Mouse (Mus musculus) myocyte (in vitro differentiated cells): ENCODE measurements around the gene Itga6.

Source experiments
- CEBPB ChIP-seq: IDR thresholded peaks from 2 replicates; pipeline ENCODE4 v1.6.1; 2011; ENCODE audit warnings: mild to moderate bottlenecking, moderate library complexity; ENCODE audit not compliant: poor library complexity, insufficient read depth, severe bottlenecking
- E2F4 ChIP-seq: IDR thresholded peaks from one replicate; pipeline ENCODE4 v1.6.1; 2011; ENCODE audit warnings: mild to moderate bottlenecking, control low read depth, moderate library complexity; ENCODE audit not compliant: insufficient read depth
- MAX ChIP-seq: IDR thresholded peaks from one replicate; pipeline ENCODE4 v1.6.1; 2011; ENCODE audit warnings: low read depth, mild to moderate bottlenecking, control low read depth
- MYOD1 ChIP-seq, 3 experiments: IDR thresholded peaks; one replicate each; pipeline ENCODE4 v1.6.1; 2011; ENCODE audit warnings: control low read depth in 2 of 3, low read depth in 2 of 3, mild to moderate bottlenecking in 2 of 3, moderate library complexity in 1 of 3; ENCODE audit not compliant: insufficient read length in 2 of 3, control insufficient read depth in 1 of 3
- MYOG ChIP-seq, 3 experiments: IDR thresholded peaks; one replicate each; pipeline ENCODE4 v1.6.1; 2011; ENCODE audit warnings: control low read depth in 2 of 3, low read depth in 2 of 3, mild to moderate bottlenecking in 2 of 3; ENCODE audit not compliant: insufficient read length in 2 of 3, control insufficient read depth in 1 of 3, insufficient read depth in 1 of 3
- POLR2A ChIP-seq: IDR thresholded peaks from one replicate; pipeline ENCODE4 v1.6.1; 2011; ENCODE audit warnings: low read depth, mild to moderate bottlenecking, control low read depth, moderate library complexity; ENCODE audit not compliant: insufficient read length
- POLR2AphosphoS2 ChIP-seq: IDR thresholded peaks from one replicate; pipeline ENCODE4 v1.6.1; 2011; ENCODE audit warnings: low read depth, control low read depth; ENCODE audit not compliant: insufficient read length
- REST ChIP-seq: IDR thresholded peaks from one replicate; pipeline ENCODE4 v1.6.1; 2011; ENCODE audit warnings: mild to moderate bottlenecking, control low read depth, moderate library complexity; ENCODE audit not compliant: insufficient read depth, insufficient read length
- SRF ChIP-seq: IDR thresholded peaks from one replicate; pipeline ENCODE4 v1.6.1; 2011; ENCODE audit warnings: low read depth; ENCODE audit not compliant: control insufficient read depth, insufficient read length
- TCF12 ChIP-seq: IDR thresholded peaks from one replicate; pipeline ENCODE4 v1.6.1; 2011; ENCODE audit warnings: mild to moderate bottlenecking, control low read depth; ENCODE audit not compliant: poor library complexity, insufficient read depth, severe bottlenecking
- USF1 ChIP-seq: IDR thresholded peaks from one replicate; pipeline ENCODE4 v1.6.1; 2011; ENCODE audit warnings: low read depth, mild to moderate bottlenecking, control low read depth, moderate library complexity

DNA sequence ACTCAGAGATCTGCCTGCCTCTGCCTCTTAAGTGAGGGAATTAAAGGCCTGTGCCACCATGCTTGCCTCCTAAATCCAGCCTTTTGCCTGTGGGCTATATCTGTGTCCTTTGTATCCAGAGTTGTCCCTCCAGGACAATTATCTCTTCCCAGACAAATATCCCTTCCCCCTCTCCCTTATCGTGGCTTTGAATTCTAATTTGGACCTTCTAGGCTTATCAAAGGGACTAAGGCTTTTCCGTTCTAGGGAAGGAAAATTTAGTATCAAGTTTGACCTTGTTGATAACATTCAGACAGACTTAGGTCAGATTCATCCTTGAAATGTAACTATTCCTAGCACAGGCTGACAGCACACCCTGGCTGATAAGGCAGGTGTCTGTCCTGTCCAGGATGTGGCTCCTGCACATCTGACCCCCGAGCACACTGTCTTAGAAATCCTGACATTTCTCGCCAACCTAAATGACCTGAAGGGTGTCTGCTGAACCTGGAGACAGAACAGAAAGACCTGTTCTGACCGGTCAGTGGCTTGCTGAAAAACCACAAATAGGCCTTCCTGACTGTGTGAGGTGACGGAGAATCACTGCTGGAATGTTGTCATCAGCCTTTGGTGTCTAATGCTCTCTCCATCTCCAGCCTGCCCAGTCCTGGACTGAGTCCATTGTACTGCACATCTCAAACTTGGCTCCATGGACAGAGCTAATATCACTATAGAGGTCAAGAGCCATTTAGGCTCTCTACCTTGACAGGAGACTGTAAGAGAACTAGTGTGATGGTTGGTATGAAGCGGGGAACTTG, 18.3 kb upstream of the Itga6 start:
- no peak for TF ChIP-seq CEBPB
- no peak for TF ChIP-seq MAX
- TF ChIP-seq E2F4: no peak
- no peak for TF ChIP-seq MYOG (IDR thresholded peaks at IDR 0.05; ENCODE audit: control insufficient read depth in 1 of 3, insufficient read depth in 1 of 3, insufficient read length in 2 of 3, low read depth in 2 of 3)
- TF ChIP-seq POLR2A: no peak
- TF ChIP-seq MYOD1 (IDR thresholded peaks at IDR 0.05; ENCODE audit: control insufficient read depth in 1 of 3, insufficient read length in 2 of 3, low read depth in 2 of 3): no peak
- no peak for TF ChIP-seq SRF
- no peak for TF ChIP-seq POLR2AphosphoS2
- no peak for TF ChIP-seq USF1
- no peak for TF ChIP-seq REST
- no peak for TF ChIP-seq TCF12
